Mouse (Mus musculus): Measurements from ENCODE around the gene Edem1.

- TF ChIP-seq CTCF (conservative IDR thresholded peaks at IDR 0.05 in 1 of 2, IDR thresholded peaks at IDR 0.05 in 1 of 2; ENCODE audit: low read depth in 2 of 2, low read length in 2 of 2) (no peak), TBP (conservative IDR thresholded peaks at IDR 0.05; ENCODE audit: low read depth, low read length) (no peak), MAX (IDR thresholded peaks at IDR 0.05; ENCODE audit: low read length) (no peak), ZMIZ1 (IDR thresholded peaks at IDR 0.05; ENCODE audit: low read depth, low read length) (no peak), ZKSCAN1 (IDR thresholded peaks at IDR 0.05; ENCODE audit: borderline replicate concordance, low read depth, low read length) (no peak), POLR2A (IDR thresholded peaks at IDR 0.05; ENCODE audit: low read depth, low read length) (no peak), RCOR1 (conservative IDR thresholded peaks at IDR 0.05; ENCODE audit: low read depth, low read length) (no peak), USF1 (IDR thresholded peaks at IDR 0.05; ENCODE audit: low read depth, low read length) (no peak)
These were observed 66.7 kb downstream of the Edem1 start for GRCm38 (mm10) chr6:108895129-108895528.
